Mouse (Mus musculus) embryo, embryonic 10.5 days (tissue): ENCODE measurements around the gene Nbea.
A peak's percentile ranks its signal among the peaks of the same experiment; 100 is the strongest.

Experiments
- DNase-seq: peaks from one replicate; pipeline ENCODE4 v3.0.0-alpha.2; 2015; ENCODE audit warnings: low spot score

Nbea gene

DNA sequence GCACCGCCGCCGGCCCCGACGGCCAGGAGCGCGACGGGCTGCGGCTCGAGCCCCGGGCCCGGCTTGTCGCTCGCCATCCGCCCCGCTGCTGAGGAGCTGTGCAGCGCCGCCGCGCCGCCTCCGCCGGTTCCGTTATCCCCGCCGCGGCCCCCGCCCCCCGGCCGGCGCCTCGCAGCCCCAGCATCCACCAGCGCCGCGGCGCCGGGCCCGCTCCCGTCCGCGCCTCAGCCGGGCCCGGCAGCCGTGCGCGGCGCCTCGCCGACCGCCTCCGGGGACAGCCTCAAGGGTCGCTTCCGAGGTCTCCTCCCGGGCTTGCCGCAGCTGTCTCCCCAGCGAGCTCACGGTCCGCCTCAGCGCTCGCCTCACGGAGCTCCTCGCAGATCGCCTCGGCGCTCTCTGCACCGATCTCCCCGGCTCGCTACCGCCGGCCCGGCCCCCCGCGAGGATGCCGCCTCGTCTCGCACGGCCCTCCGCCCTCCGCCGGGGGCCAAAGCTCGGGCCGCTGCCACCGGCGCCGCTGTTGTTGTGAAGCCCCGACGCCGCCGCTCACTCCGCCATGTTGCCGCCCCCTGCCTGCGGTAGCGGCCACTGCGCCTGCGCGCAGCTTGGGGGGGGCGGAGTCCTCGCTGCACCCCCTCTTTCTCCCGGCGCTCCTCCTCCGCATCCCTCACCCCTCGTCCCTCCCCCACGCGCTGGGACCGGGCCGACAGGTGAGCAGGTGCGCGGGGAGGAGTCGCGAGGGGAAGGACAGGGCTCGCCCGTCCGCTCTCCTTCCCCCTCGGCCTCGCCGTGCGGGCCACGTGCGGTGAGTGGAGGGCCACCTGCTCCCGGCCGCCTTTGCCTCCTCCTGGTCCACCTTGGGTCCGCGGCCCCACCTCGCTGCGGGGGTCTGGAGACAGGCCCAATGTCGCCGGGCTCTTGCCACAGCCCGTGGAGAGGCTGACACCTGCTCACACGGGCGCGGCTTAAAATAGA is at the start of gene Nbea:
Nbea (minus strand) TSS at position 543 of the 975 bp plus-strand sequence.
- peak; percentile 81 for DNase-seq

DNA sequence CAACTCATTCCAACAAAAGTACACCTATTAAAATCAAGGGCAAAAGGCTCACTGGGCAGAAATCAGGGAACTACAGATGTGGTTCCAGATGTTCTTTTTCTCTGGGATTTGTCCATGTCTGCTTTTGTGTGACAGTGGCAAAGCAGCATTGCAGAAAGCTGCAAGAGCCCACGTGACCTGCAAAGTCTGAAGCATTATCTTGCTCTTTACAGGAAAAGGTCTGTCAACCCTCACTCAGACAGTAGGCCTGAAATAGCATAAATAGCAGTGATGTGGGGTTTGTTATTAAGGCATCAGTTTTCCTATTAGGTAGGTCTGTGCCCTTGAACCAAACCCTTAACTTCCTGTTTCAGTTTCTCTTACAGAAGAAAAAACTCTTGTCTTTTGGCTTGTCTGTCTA is 45.8 kb upstream of the Nbea start:
- DNase-seq: no peak

DNA sequence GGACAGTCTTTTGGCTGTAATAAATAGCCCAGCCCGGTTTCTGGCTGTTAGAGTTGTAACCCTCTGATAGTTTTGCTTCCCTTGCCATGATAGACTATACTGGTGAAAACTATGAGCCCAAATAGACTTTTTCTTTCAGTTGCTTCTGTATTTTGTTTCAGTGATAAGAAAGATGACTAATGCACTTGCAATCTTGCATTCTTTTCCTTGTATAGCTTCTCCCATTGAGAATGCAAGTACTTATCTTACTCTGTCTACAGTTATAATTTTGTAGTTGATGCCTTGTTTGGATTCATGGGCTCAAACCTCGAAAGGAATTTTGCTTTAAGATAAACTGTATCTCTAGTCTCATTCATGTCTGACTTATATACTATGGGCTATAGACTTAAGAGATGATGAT is 32.5 kb upstream of the Nbea start:
- DNase-seq: no peak

GRCm38 (mm10) chr3:56203968-56204367 is 20.5 kb upstream of the Nbea start:
- no peak for DNase-seq

- DNase-seq: no peak
Observed at GRCm38 (mm10) chr3:56188238-56188637, 4.7 kb upstream of the Nbea start.

DNA sequence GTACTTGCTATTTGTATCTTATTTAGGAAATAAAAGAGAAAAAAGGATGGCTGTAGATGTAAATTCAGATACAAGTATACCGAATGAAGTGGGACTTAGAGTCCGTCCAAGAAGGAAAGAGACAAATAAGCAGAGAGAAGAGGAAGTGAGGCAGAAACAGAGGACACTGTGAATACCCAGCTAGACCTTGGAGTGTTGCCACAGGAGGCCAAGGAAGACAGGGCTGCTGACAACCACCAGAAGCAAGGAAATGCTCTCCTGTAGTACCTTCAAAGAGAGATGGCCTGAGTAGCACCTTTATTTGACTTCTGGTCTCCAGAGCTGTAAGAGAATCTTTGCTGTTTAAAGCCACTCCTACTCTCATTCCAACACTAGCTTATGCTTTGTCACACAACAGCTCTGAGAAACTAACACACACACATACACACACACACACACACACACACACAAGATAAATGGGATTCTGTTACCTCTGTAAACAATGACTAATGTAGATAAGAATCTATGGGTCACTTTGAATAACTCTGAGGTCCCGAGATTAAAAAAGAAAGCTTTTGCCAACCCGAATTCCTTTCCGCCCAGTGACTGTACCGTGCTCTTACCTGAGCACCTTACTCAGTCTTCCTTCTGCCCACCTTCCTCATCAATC is 3.8 kb upstream of the Nbea start:
- no peak for DNase-seq

DNA sequence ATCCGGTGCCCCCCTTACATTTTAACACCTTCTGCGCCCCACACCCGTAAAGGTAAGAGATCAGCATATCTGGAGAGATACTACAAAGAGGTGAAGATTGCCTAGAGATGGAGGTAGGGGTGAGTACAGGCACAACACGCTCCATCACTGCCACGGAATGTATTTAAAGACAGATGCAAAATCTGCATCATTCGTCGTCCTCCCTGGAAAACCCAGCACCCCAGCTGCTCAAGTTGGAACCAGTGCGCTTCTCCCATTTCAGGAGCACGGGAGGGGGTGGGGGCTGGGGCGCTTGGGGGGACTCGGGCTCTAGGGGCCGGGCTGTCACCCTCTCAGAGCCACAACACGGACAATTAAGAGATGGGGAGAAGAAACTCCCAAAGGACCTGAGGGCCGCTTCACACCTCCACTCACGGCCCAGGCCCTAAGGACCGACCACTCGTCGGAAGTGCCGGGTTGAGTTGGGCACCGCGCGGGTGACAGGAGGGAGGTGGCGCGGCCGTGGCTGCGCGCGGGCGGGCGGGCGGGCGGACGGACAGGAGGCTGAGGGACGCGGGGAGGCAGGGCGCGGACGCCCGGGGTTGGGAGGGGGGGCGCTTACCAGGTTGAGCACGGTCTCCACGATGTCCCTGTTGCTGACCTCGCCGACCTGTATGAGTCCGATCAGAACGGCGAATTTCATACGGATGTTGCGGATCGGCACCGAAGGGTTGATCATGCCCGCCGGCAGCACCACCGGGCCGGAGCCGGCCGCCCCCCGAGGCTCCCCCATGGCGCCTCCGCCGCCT is 936 bp downstream of the Nbea start:
- DNase-seq: peak; percentile 48

- peak; percentile 10 for DNase-seq
Observed at GRCm38 (mm10) chr3:56181991-56182370, 1.5 kb downstream of the Nbea start.

GRCm38 (mm10) chr3:56181025-56181424 is 2.5 kb downstream of the Nbea start:
- DNase-seq: no peak

DNA sequence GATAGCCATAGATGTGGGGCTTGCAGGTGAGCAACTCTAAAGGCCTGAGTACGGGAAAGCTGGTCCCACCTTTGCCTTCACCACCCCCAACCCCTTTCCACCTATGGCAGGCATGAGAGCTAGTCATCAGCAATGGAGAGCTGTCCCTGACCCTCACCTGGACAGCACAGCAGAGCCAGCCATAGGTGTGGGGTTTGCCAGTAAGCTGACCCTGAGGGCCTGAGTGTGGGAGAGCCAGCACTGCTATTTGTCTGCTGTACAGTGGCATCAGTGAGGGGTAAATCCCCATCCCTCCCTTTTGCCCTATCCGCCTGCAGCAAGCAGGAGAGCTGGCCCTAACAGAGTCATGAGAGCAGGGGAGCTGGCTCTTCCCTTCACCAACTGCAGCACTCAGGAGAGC is 25.6 kb downstream of the Nbea start:
- DNase-seq: no peak

GRCm38 (mm10) chr3:56126674-56127073 is 56.8 kb downstream of the Nbea start:
- DNase-seq: no peak

GRCm38 (mm10) chr3:56116647-56117046 is 66.9 kb downstream of the Nbea start:
- DNase-seq: no peak

GRCm38 (mm10) chr3:56108101-56108500 is 75.4 kb downstream of the Nbea start:
- no peak for DNase-seq

GRCm38 (mm10) chr3:56097105-56097504 is 86.4 kb downstream of the Nbea start:
- peak; percentile 52 for DNase-seq

DNA sequence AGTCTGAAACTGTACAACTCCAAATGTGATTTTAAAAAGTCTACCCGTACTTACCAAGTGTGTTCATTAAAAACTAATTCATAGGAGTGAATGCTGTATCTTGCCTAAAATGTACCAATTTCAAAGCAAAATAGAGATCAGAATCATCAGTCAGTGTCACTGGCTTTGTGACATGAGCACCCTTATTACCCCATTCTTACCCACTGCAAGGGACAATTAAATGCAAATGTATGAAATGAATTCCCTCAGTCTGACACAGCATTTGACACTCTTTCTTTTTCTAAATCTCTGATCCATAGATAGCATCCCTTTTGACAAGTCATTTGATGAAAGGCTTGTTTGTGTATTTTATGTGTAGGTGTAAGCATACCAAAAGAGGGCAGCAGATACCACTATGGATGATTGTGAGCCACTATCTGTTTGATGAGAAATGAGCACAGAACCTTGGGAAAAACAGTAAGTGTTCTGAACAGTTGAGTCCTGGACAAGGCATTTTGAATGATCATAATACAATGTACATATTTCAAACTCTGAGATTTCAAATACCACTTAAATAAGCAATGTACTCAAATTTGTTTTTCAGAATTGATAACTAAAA is 104.4 kb downstream of the Nbea start:
- peak; percentile 45 for DNase-seq

- DNase-seq: no peak
Observed at GRCm38 (mm10) chr3:56067849-56068248, 115.7 kb downstream of the Nbea start.

- no peak for DNase-seq
Observed at GRCm38 (mm10) chr3:56066360-56067040, 117.0 kb downstream of the Nbea start.

- no peak for DNase-seq
Observed at GRCm38 (mm10) chr3:56065234-56065633, 118.3 kb downstream of the Nbea start.

- DNase-seq: no peak
Observed at GRCm38 (mm10) chr3:56045659-56046336, 137.7 kb downstream of the Nbea start.

DNA sequence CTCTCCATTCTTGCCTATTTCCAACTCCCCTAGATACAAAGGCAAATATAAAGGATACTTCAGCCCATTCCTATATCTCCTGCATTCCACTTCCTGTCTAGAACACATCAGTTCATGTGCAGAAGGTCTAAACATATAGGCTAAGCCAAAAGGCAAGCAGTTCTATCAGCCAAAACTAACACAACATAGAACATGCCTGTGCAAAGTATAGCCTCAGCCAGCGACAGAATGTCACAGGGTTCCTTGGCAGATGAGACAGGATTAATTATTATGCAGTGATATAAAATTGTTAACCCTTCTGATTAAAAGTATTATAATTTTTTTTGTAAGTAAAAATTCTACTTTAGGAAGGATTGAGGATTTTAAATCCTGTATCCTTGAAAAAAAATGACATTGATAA is 140.4 kb downstream of the Nbea start:
- no peak for DNase-seq

GRCm38 (mm10) chr3:56039494-56039893 is 144.0 kb downstream of the Nbea start:
- no peak for DNase-seq
